Mouse (Mus musculus): ENCODE results near the gene Plcd4. TPM values are rescaled to one million over a fixed set of nuclear protein-coding genes. Genes with fewer than 3 reads are reported as not detected.
A peak's percentile ranks its signal among the peaks of the same experiment; 100 is the strongest.
"Not testable (repeated sequence)": the region's sequence is repeated elsewhere in the genome, so short reads cannot be mapped to it uniquely, and the experiment has no call there.

Gene Plcd4
- total RNA-seq (2021) = 1 to 10 TPM in 1 of 2 experiments, under 1 TPM in 1; 0.90 to 1.1 TPM
- long read RNA-seq, experiment 1, partial matches to known transcripts = 0 of 1 reads
- long read RNA-seq, experiment 1, other reads (novel, unspliced or antisense) = 0 of 1 reads
- long read RNA-seq, experiment 2, partial matches to known transcripts = 0 of 2 reads
- long read RNA-seq, experiment 2, other reads (novel, unspliced or antisense) = 0 of 2 reads

GRCm38 (mm10) chr1:74542451-74542961 is at the start of gene Plcd4:
Gene Plcd4, plus strand, starts transcription at chr1:74542888.
- no peak for DNase-seq (ENCODE audit: low spot score in 2 of 2)

- no peak for DNase-seq (ENCODE audit: low spot score in 2 of 2)
Observed at GRCm38 (mm10) chr1:74501106-74501505, 41.6 kb upstream of the Plcd4 start.

- DNase-seq (ENCODE audit: low spot score in 2 of 2) = no peak
Observed at GRCm38 (mm10) chr1:74505393-74505720, 37.3 kb upstream of the Plcd4 start.

- DNase-seq (ENCODE audit: low spot score in 2 of 2) = peak; percentile 100
Observed at GRCm38 (mm10) chr1:74505721-74506464, 36.8 kb upstream of the Plcd4 start, which contains the start of gene Cnot9. Gene Cnot9, plus strand, starts transcription at chr1:74506058.

- DNase-seq (ENCODE audit: low spot score in 2 of 2) = peak in 1 of 2 experiments; percentile 25
Observed at GRCm38 (mm10) chr1:74506471-74506881, 36.2 kb upstream of the Plcd4 start.

- DNase-seq (ENCODE audit: low spot score in 2 of 2) = no peak
Observed at GRCm38 (mm10) chr1:74507780-74508179, 34.9 kb upstream of the Plcd4 start.

- DNase-seq (ENCODE audit: low spot score in 2 of 2) = no peak
Observed at GRCm38 (mm10) chr1:74511306-74511705, 31.4 kb upstream of the Plcd4 start.

GRCm38 (mm10) chr1:74512999-74513398 is 29.7 kb upstream of the Plcd4 start:
- DNase-seq (ENCODE audit: low spot score in 2 of 2) = not testable (repeated sequence)

GRCm38 (mm10) chr1:74519875-74520274 is 22.8 kb upstream of the Plcd4 start:
- DNase-seq (ENCODE audit: low spot score in 2 of 2) = no peak

- DNase-seq (ENCODE audit: low spot score in 2 of 2) = no peak
Observed at GRCm38 (mm10) chr1:74524746-74525145, 17.9 kb upstream of the Plcd4 start.

- DNase-seq (ENCODE audit: low spot score in 2 of 2) = no peak
Observed at GRCm38 (mm10) chr1:74528589-74528988, 14.1 kb upstream of the Plcd4 start.

GRCm38 (mm10) chr1:74538650-74539049 is 4.0 kb upstream of the Plcd4 start:
- DNase-seq (ENCODE audit: low spot score in 2 of 2) = no peak

GRCm38 (mm10) chr1:74544184-74544583 is 1.5 kb downstream of the Plcd4 start, which contains the start of gene Usp37:
Gene Usp37, minus strand, starts transcription at chr1:74544284.
- DNase-seq (ENCODE audit: low spot score in 2 of 2) = no peak

GRCm38 (mm10) chr1:74559061-74559460 is 16.4 kb downstream of the Plcd4 start:
- no peak for DNase-seq (ENCODE audit: low spot score in 2 of 2)

- DNase-seq (ENCODE audit: low spot score in 2 of 2) = no peak
Observed at GRCm38 (mm10) chr1:74565834-74566233, 23.1 kb downstream of the Plcd4 start.

- DNase-seq (ENCODE audit: low spot score in 2 of 2) = no peak
Observed at GRCm38 (mm10) chr1:74569739-74570719, 27.3 kb downstream of the Plcd4 start.

GRCm38 (mm10) chr1:74582621-74583020 is 39.9 kb downstream of the Plcd4 start:
- no peak for DNase-seq (ENCODE audit: low spot score in 2 of 2)

GRCm38 (mm10) chr1:74584616-74585398 is 42.1 kb downstream of the Plcd4 start:
- DNase-seq (ENCODE audit: low spot score in 2 of 2) = no peak

GRCm38 (mm10) chr1:74587233-74587772 is 44.6 kb downstream of the Plcd4 start:
- no peak for DNase-seq (ENCODE audit: low spot score in 2 of 2)

- DNase-seq (ENCODE audit: low spot score in 2 of 2) = peak; percentile 90 to 99
Observed at GRCm38 (mm10) chr1:74587773-74588445, 45.2 kb downstream of the Plcd4 start, which contains the start of the genes Zfp142 and Bcs1l. Gene Zfp142, minus strand, starts transcription at chr1:74588246. Gene Bcs1l, plus strand, starts transcription at chr1:74588289.
